Mouse (Mus musculus): Measurements from ENCODE around the gene Apbb2. TPM values are rescaled to one million over a fixed set of nuclear protein-coding genes. Genes with fewer than 3 reads are reported as not detected.

The Apbb2 gene
- polyA plus RNA-seq, 1 experiment from 2014 or later, result 115 TPM

DNA sequence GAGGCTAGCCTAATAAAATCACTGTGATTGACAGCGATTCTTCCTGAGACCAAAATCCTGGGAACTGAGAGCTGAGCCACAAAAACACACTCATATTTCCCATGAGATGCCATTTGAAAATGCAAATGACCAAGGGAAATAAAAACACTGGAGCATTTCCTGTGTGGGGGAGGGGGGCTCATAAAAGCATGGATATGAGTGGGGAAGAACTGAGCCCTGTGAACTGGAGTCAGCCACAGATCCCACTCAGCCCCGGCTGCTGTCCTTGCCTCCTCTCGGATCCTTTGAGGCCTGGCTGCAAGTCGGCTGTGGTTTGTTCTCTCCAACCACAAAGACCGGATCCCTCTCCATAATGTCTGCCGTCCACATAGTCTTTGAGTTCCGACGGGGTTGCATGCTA, 91.5 kb downstream of the Apbb2 start:
- WGBS, result 67% methylated on average over 8 of the region's 8 CpGs
- Histone ChIP-seq H3K9ac (no peak overlapping the region), H3K27me3 (replicated peaks) (no peaks in the 10 kb centered on the region), H3K36me3 (replicated peaks) (no peaks in the 10 kb centered on the region), H3K4me3 (no peak overlapping the region), H3K9me3 (no peaks in the 10 kb centered on the region), H3K4me1 (peaks cover 20% of the 10 kb centered on the region), H3K27ac (peak overlapping the region; percentile 54; the same call in 1 of the 2 replicates), H3K4me2 (no peak overlapping the region)
- ATAC-seq (replicated peaks), result no peak

DNA sequence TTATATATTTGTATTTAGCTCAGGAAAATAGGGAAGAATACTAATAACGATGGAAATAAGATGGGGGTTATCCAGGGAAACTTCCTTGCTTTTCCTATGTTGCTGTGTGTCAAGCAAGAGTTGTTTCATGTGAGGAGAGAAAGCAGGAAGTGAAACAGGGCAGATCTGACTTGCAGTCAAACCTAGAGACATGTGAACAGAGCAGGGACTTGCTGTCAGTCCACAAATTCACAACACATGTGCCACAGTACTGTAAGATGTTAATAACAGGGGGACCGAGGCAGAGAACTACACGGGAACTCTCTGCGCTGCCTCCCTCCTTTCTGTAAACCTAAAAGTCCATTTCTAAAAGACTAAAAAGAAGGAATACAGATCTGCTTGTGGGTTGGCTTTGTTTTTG, 93.6 kb downstream of the Apbb2 start:
- no peaks in the 10 kb centered on the region for H3K36me3 ChIP-seq (replicated peaks)
- no peak overlapping the region for H3K9ac ChIP-seq
- no peak overlapping the region for H3K27ac ChIP-seq
- no peak overlapping the region for H3K4me2 ChIP-seq
- H3K4me3 ChIP-seq, result no peak overlapping the region
- H3K4me1 ChIP-seq, result peaks cover 20% of the 10 kb centered on the region
- H3K9me3 ChIP-seq, result no peaks in the 10 kb centered on the region
- WGBS, result 81% methylated on average over 4 of the region's 4 CpGs
- no peaks in the 10 kb centered on the region for H3K27me3 ChIP-seq (replicated peaks)
- no peak for ATAC-seq (replicated peaks)

DNA sequence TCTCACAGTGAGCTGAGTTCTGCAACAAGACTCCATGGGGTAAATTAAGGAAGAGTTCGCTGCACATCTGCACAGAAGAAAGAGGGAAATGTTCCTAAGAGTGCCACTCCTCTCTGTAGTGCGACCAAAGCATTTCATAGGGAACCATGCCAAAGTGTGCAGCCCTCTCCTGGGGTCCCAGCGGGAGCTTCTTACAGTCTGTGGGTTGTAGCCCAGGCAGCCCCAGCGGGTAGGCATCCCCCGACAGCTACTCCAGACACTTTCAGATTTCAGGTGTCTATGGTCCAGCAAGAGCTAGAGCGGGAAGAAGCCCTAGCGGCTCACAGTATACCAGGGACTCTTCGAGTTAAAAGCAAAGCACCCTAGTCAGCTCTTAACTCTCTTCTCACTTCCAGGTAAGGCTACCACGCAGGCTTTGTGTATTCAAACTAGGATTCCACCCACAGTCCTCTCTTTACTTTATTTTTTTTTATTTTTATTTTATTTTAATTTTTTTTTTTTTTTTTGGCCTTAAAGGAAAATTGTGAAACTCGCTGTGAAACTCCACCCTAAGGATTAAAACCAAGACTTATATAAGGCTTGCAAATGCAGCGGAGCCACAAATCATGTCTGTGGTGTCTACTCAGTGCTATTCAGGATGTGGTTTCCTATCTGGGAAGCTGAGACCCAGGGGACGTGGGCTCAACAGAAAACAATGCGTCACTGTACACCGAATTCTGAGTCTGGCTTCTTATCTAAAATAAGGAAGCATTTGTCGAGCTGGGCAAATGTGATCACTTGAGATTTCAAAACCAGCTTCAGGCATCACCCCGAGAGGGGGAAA, 94.7 kb downstream of the Apbb2 start:
- H3K9ac ChIP-seq, result no peak overlapping the region
- ATAC-seq (replicated peaks), result no peak
- no peaks in the 10 kb centered on the region for H3K36me3 ChIP-seq (replicated peaks)
- peaks cover 19% of the 10 kb centered on the region for H3K4me1 ChIP-seq
- H3K4me3 ChIP-seq, result no peak overlapping the region
- WGBS, result 61% methylated on average over 16 of the region's 16 CpGs
- peak overlapping the region; percentile 20; the same call in 1 of the 2 replicates for H3K27ac ChIP-seq
- H3K4me2 ChIP-seq, result no peak overlapping the region
- H3K9me3 ChIP-seq, result no peaks in the 10 kb centered on the region
- H3K27me3 ChIP-seq (replicated peaks), result no peaks in the 10 kb centered on the region

DNA sequence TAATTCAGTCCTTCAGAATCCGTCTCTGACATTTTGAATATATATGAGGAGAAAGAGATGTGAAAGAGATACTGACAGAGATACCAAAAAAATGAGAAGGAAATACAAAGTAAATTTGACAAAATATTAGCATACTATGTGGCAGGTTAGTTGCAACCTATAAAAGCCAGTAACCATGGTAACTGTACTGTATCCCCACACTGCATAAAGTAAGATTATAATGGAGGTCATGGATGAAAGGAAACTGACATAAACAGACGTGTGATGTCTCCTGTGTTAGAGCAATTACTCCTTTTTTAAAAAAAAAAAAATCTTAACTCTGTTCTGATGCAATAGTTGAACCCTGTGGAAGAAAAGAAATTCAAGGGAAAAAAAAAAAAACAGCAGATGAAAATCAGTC, 97.3 kb downstream of the Apbb2 start:
- WGBS, result 43% methylated on average over 2 of the region's 2 CpGs
- Histone ChIP-seq H3K9ac (no peak overlapping the region), H3K4me2 (no peak overlapping the region), H3K27me3 (replicated peaks) (no peaks in the 10 kb centered on the region), H3K9me3 (no peaks in the 10 kb centered on the region), H3K27ac (no peak overlapping the region), H3K4me1 (peaks cover 15% of the 10 kb centered on the region), H3K4me3 (no peak overlapping the region), H3K36me3 (replicated peaks) (no peaks in the 10 kb centered on the region)
- ATAC-seq (replicated peaks), result peak; percentile 73

DNA sequence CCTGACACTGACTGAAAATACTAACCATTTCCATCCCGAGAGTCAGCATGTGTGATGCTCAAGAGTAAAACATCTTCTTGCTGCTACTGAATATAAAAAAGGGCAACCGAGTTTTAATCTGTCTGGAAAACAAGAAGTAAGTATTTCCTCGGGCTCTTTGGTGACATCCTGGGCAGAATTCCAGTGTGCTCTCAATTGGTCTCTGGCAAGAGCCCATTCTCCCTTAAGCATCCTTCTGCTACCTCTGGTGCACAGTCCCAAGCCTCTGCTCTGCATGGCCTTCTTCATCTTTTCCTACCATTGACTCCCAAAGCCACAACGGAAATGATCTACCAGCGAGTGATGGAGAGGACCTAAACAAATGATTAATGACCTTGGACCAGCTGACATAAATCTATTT, 99.1 kb downstream of the Apbb2 start:
- Histone ChIP-seq H3K4me1 (peaks cover 14% of the 10 kb centered on the region), H3K36me3 (replicated peaks) (no peaks in the 10 kb centered on the region), H3K27ac (no peak overlapping the region), H3K4me2 (no peak overlapping the region), H3K9ac (no peak overlapping the region), H3K9me3 (no peaks in the 10 kb centered on the region), H3K27me3 (replicated peaks) (no peaks in the 10 kb centered on the region), H3K4me3 (no peak overlapping the region)
- no peak for ATAC-seq (replicated peaks)
- WGBS, result 75% methylated on average over 5 of the region's 5 CpGs

DNA sequence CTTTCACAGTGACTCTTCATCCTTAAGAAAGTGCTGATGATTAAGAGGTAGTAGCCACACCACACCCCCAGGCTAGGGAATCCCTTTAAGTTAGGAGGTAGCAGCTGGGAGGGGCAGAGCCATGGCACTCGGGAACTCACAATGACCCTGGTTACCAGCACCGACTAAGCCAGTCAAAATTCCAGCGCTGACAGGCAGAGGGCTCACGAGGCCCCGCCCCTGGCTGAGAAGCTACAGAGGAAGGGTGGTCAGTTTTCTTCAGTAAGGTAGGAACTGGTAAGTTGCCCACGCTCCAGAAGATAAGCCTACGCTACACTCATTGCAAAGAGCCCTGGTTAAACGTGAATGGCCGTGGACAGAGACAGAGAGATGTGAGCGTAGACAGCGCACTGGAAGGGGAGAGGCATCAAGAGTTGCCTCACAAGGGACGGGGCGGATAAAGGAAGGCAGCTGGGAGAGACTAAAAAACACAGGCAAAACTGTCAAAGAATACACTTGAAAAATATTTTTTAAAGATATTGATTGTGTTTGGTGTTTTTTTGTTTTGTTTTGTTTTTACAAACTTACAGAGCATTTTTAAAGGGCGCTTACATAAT, 100.1 kb downstream of the Apbb2 start:
- H3K9ac ChIP-seq, result no peak overlapping the region
- H3K4me3 ChIP-seq, result no peak overlapping the region
- 37% methylated on average over 14 of the region's 14 CpGs for WGBS
- H3K4me1 ChIP-seq, result peaks cover 5% of the 10 kb centered on the region
- no peak overlapping the region for H3K27ac ChIP-seq
- no peaks in the 10 kb centered on the region for H3K36me3 ChIP-seq (replicated peaks)
- no peaks in the 10 kb centered on the region for H3K9me3 ChIP-seq
- H3K27me3 ChIP-seq (replicated peaks), result no peaks in the 10 kb centered on the region
- ATAC-seq (replicated peaks), result no peak
- no peak overlapping the region for H3K4me2 ChIP-seq

DNA sequence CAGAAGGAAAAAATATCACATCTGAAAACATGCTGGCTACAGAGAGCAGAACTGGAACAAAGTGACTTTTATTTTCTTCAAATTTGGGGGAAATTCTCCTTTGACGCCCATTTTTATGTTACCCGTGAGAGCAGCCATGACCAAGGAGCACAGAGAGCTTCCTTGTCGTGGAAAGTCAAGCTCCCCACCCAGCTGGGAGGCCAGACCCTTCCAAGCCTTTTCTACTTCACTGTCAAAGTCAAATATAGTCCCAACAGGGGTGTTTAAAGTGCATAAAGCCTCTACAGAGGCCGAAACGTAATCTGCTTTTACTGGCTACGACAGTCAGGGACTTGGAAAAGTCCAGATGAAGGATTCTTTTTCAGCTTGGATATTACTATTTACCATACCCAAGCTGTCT, 101.1 kb downstream of the Apbb2 start:
- Histone ChIP-seq H3K27me3 (replicated peaks) (no peaks in the 10 kb centered on the region), H3K4me2 (no peak overlapping the region), H3K27ac (no peak overlapping the region), H3K9ac (no peak overlapping the region), H3K4me1 (peaks cover 4% of the 10 kb centered on the region; the same call in 1 of the 2 replicates), H3K9me3 (no peaks in the 10 kb centered on the region), H3K36me3 (replicated peaks) (no peaks in the 10 kb centered on the region), H3K4me3 (no peak overlapping the region)
- 70% methylated on average over 6 of the region's 6 CpGs for WGBS
- ATAC-seq (replicated peaks), result no peak

DNA sequence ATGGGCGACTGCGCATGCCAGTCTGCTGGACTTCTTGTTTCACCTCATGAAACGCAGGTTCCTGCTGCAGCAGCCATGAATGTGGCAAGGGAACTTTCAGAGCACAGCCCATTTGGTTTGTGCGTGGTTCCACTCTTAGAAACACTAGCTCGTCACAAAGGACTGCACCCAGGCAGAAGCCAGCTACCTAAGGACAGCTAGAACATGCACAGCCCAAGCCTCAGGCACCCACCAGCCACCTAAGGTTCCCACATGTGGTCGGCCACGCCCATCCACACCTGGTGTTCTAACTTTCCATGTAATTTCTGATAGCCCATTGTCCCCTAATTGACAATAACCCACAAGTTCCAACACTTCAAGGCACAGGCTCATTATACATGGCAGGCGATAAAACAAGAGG, 102.3 kb downstream of the Apbb2 start:
- H3K27ac ChIP-seq, result no peak overlapping the region
- ATAC-seq (replicated peaks), result no peak
- no peak overlapping the region for H3K4me2 ChIP-seq
- no peaks in the 10 kb centered on the region for H3K9me3 ChIP-seq
- H3K4me1 ChIP-seq, result peaks cover 4% of the 10 kb centered on the region; the same call in 1 of the 2 replicates
- no peak overlapping the region for H3K9ac ChIP-seq
- no peak overlapping the region for H3K4me3 ChIP-seq
- no peaks in the 10 kb centered on the region for H3K36me3 ChIP-seq (replicated peaks)
- H3K27me3 ChIP-seq (replicated peaks), result no peaks in the 10 kb centered on the region
- 94% methylated on average over 8 of the region's 8 CpGs for WGBS

DNA sequence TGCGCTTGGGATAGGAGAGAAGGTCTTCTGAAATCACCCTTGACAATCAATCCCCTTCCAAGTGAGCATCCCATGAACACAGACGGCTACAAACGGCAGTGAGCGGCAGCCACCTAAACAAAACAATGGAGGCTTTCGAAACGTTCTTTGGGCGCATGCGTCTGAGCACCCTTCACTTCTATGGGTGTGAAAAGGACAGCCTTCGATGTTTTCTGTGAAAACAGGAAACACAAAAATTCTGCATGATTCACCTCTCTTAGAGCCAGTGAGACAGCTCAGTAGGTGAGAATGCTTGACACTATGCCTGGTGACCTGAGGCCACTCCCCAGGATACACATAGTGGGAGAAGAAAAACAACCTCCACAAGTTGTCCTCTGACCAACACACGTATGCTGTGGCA, 103.3 kb downstream of the Apbb2 start:
- Histone ChIP-seq H3K9me3 (no peaks in the 10 kb centered on the region), H3K9ac (no peak overlapping the region), H3K4me1 (peaks cover 4% of the 10 kb centered on the region; the same call in 1 of the 2 replicates), H3K4me3 (no peak overlapping the region), H3K27me3 (replicated peaks) (no peaks in the 10 kb centered on the region), H3K4me2 (no peak overlapping the region), H3K36me3 (replicated peaks) (no peaks in the 10 kb centered on the region), H3K27ac (no peak overlapping the region)
- 88% methylated on average over 10 of the region's 10 CpGs for WGBS
- ATAC-seq (replicated peaks), result no peak

DNA sequence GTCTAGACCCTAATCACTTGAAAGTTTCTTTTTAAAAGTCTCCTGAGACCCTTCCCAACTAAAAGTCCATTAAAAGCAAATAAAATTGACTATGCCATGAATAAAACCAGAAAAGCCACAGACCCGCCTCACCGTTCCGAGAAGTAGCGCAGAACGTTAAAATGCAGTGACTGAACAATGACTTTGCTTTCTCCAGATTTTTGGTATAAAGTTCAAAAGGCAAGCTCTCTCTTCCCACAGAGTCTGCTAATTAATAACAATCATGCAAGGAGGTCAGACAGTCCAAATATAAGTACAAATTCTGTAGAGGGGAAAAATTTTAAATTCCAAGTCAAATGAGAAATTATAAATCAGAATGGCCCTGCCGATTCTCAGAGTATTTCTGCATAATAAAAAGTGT, 103.9 kb downstream of the Apbb2 start:
- peaks cover 4% of the 10 kb centered on the region; the same call in 1 of the 2 replicates for H3K4me1 ChIP-seq
- H3K9ac ChIP-seq, result no peak overlapping the region
- no peak overlapping the region for H3K27ac ChIP-seq
- H3K4me2 ChIP-seq, result no peak overlapping the region
- 90% methylated on average over 6 of the region's 6 CpGs for WGBS
- H3K4me3 ChIP-seq, result no peak overlapping the region
- no peaks in the 10 kb centered on the region for H3K36me3 ChIP-seq (replicated peaks)
- H3K9me3 ChIP-seq, result no peaks in the 10 kb centered on the region
- no peaks in the 10 kb centered on the region for H3K27me3 ChIP-seq (replicated peaks)
- ATAC-seq (replicated peaks), result no peak

DNA sequence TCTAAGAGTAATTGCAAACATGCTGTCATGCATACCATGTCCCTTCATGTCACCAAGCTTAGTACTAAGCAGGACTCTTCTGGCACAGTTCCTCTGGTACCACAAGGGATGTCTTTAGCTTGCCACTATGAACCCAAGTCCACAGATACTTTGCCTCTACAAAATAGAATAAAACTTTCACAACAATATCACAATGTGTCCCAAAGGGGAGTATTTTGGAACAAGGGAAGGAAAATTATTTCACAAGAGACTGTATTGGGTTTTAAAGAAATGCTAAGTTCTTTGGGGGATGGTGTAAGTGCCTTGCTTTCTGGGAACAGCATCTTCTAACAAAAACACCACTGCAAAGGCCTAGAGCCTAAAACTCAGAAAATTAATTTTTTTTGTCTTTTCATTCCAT, 105.2 kb downstream of the Apbb2 start:
- Histone ChIP-seq H3K4me1 (0 out of 2 replicates have a peak, but pooled peaks cover 1% of the 10 kb centered on the region), H3K27ac (no peak overlapping the region), H3K9me3 (no peaks in the 10 kb centered on the region), H3K36me3 (replicated peaks) (no peaks in the 10 kb centered on the region), H3K4me3 (no peak overlapping the region), H3K4me2 (no peak overlapping the region), H3K9ac (no peak overlapping the region), H3K27me3 (replicated peaks) (no peaks in the 10 kb centered on the region)
- no peak for ATAC-seq (replicated peaks)

DNA sequence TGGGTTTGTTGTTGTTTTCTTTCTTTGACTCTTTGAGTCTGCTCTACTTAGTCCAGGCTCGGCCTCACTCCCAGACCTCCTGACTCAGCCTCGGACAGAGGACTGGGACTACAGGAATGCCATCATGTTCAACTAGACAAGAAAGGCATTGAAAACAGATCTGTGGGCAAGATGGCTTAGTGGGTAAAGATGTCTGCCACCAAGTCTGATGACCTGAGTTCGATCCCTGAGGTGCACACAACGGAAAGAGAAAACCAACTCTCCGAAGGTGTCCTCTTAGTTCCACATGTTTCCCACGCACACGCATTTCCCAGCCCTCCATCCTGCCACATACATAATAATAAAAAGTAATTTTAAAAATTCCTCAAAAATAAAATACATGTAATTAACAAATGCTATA, 106.1 kb downstream of the Apbb2 start:
- no peak overlapping the region for H3K9ac ChIP-seq
- no peaks in the 10 kb centered on the region for H3K4me1 ChIP-seq
- H3K9me3 ChIP-seq, result no peaks in the 10 kb centered on the region
- ATAC-seq (replicated peaks), result no peak
- WGBS, result 95% methylated on average over 7 of the region's 7 CpGs
- no peaks in the 10 kb centered on the region for H3K27me3 ChIP-seq (replicated peaks)
- no peak overlapping the region for H3K27ac ChIP-seq
- H3K4me3 ChIP-seq, result no peak overlapping the region
- H3K36me3 ChIP-seq (replicated peaks), result no peaks in the 10 kb centered on the region
- H3K4me2 ChIP-seq, result no peak overlapping the region

DNA sequence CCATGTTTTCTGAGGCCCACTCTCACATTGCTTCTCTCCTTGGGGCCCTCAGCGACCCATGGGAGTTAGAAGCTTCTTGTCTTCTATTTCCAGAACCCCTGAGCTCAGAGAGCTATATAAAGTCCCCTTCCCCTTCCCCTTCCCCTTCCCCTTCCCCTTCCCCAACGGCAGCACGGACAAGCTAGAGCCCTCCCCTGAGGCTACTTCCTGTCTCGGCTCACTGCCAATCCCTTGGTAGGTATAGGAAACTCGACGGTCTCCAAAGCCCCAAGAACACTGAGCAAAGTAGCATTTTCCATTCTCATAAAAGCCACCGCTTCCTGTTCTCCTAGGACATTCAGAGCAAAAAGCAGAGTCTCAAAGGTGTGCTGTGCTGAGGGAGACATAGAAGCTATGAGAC, 107.9 kb downstream of the Apbb2 start:
- no peak overlapping the region for H3K4me3 ChIP-seq
- H3K27me3 ChIP-seq (replicated peaks), result no peaks in the 10 kb centered on the region
- no peaks in the 10 kb centered on the region for H3K36me3 ChIP-seq (replicated peaks)
- WGBS, result 89% methylated on average over 7 of the region's 7 CpGs
- H3K9ac ChIP-seq, result no peak overlapping the region
- no peak overlapping the region for H3K27ac ChIP-seq
- H3K4me1 ChIP-seq, result no peaks in the 10 kb centered on the region
- no peak overlapping the region for H3K4me2 ChIP-seq
- H3K9me3 ChIP-seq, result no peaks in the 10 kb centered on the region
- ATAC-seq (replicated peaks), result no peak

All from midbrain, embryonic 15.5 days (tissue).